Mouse (Mus musculus) megakaryocyte, embryonic 14.5 days (primary cell): ENCODE results near the gene Elavl2. TPM values are rescaled to one million over a fixed set of nuclear protein-coding genes. Genes with fewer than 3 reads are reported as not detected.

Experiments
- H3K27me3 ChIP-seq: replicated peaks from 2 replicates; pipeline ENCODE3; 2012; ENCODE audit warnings: inconsistent platforms
- H3K36me3 ChIP-seq: replicated peaks from 2 replicates; pipeline ENCODE3; 2012; ENCODE audit warnings: low read length, inconsistent platforms, mixed read lengths
- H3K4me1 ChIP-seq: 2 replicates; pipeline ENCODE4 v1.6.1; 2012; ENCODE audit warnings: inconsistent platforms
- H3K4me3 ChIP-seq: replicated peaks from 2 replicates; pipeline ENCODE3; 2012; ENCODE audit warnings: moderate library complexity, mild to moderate bottlenecking, inconsistent platforms
- H3K9me3 ChIP-seq: 2 replicates; pipeline ENCODE4 v1.6.1; 2012; ENCODE audit warnings: inconsistent platforms
- FLI1 ChIP-seq: IDR thresholded peaks from 2 replicates; pipeline ENCODE4 v1.6.1; 2012; ENCODE audit warnings: low read length, inconsistent platforms, mixed read lengths
- GATA1 ChIP-seq: IDR thresholded peaks from 3 replicates; pipeline ENCODE4 v1.6.1; 2012; ENCODE audit warnings: mixed read lengths, low read length, inconsistent platforms, borderline replicate concordance
- polyA plus RNA-seq: library from polyadenylated mRNA; stranded (reverse); fragments of >175 nt; gene quantifications from 2 replicates; pipeline ENCODE4 v1.2.3, GENCODE M21; 2012; ENCODE audit warnings: low replicate concordance; ENCODE audit not compliant: insufficient read depth

Gene Elavl2
- 0.10 TPM in 1 of 2 replicates, not detected in the other for polyA plus RNA-seq

- no peak within 1 kb of the TSS for H3K4me3 ChIP-seq
- no peaks in the 10 kb centered on the region for H3K4me1 ChIP-seq
- peaks cover 8% of the 10 kb centered on the region for H3K27me3 ChIP-seq
- H3K36me3 ChIP-seq, result no peaks in the 10 kb centered on the region
- TF ChIP-seq GATA1, result no peak
- no peak for TF ChIP-seq FLI1
- H3K9me3 ChIP-seq, result peaks cover 3% of the 10 kb centered on the region; the same call in 1 of the 2 replicates
Observed at GRCm38 (mm10) chr4:91400423-91400822, at the start of gene Elavl2. TSS of gene Elavl2 (minus strand) at chr4:91400785.

- peaks cover 3% of the 10 kb centered on the region; the same call in 1 of the 2 replicates for H3K9me3 ChIP-seq
- TF ChIP-seq FLI1, result no peak
- no peak for TF ChIP-seq GATA1
- no peaks in the 10 kb centered on the region for H3K36me3 ChIP-seq
- H3K4me3 ChIP-seq, result no peak overlapping the region
- no peaks in the 10 kb centered on the region for H3K27me3 ChIP-seq
- no peaks in the 10 kb centered on the region for H3K4me1 ChIP-seq
Observed at GRCm38 (mm10) chr4:91447887-91448286, 47.3 kb upstream of the Elavl2 start.

GRCm38 (mm10) chr4:91415582-91415981 is 15.0 kb upstream of the Elavl2 start:
- Histone ChIP-seq H3K4me1 (no peaks in the 10 kb centered on the region), H3K36me3 (no peaks in the 10 kb centered on the region), H3K27me3 (no peaks in the 10 kb centered on the region), H3K9me3 (0 out of 2 replicates have a peak, but pooled peaks cover 3% of the 10 kb centered on the region), H3K4me3 (no peak overlapping the region)
- TF ChIP-seq GATA1 (no peak), FLI1 (no peak)

GRCm38 (mm10) chr4:91405047-91405446 is 4.5 kb upstream of the Elavl2 start:
- TF ChIP-seq FLI1, result no peak
- no peak for TF ChIP-seq GATA1

GRCm38 (mm10) chr4:91399510-91400196 is 932 bp downstream of the Elavl2 start:
- Histone ChIP-seq H3K4me1 (no peaks in the 10 kb centered on the region), H3K4me3 (no peak overlapping the region), H3K9me3 (peaks cover 3% of the 10 kb centered on the region; the same call in 1 of the 2 replicates), H3K27me3 (peaks cover 8% of the 10 kb centered on the region), H3K36me3 (no peaks in the 10 kb centered on the region)
- TF ChIP-seq FLI1, result no peak

More at GRCm38 (mm10) chr4:91405047-91405446, 4.5 kb upstream of the Elavl2 start:
- Histone ChIP-seq H3K36me3 (no peaks in the 10 kb centered on the region), H3K4me1 (no peaks in the 10 kb centered on the region), H3K27me3 (peaks cover 4% of the 10 kb centered on the region), H3K4me3 (no peak overlapping the region), H3K9me3 (peaks cover 3% of the 10 kb centered on the region; the same call in 1 of the 2 replicates)

- no peak for TF ChIP-seq FLI1
- no peak for TF ChIP-seq GATA1
- no peak overlapping the region for H3K4me3 ChIP-seq
Observed at GRCm38 (mm10) chr4:91391987-91392598, 8.5 kb downstream of the Elavl2 start.

GRCm38 (mm10) chr4:91387701-91388100 is 12.9 kb downstream of the Elavl2 start:
- TF ChIP-seq GATA1 (no peak), FLI1 (no peak)
- Histone ChIP-seq H3K27me3 (no peaks in the 10 kb centered on the region), H3K36me3 (no peaks in the 10 kb centered on the region), H3K4me3 (no peak overlapping the region), H3K9me3 (no peaks in the 10 kb centered on the region), H3K4me1 (no peaks in the 10 kb centered on the region)

More at GRCm38 (mm10) chr4:91391987-91392598, 8.5 kb downstream of the Elavl2 start:
- Histone ChIP-seq H3K27me3 (no peaks in the 10 kb centered on the region), H3K4me1 (no peaks in the 10 kb centered on the region), H3K36me3 (no peaks in the 10 kb centered on the region), H3K9me3 (no peaks in the 10 kb centered on the region)

- no peaks in the 10 kb centered on the region for H3K36me3 ChIP-seq
- no peak overlapping the region for H3K4me3 ChIP-seq
- H3K27me3 ChIP-seq, result peaks cover 15% of the 10 kb centered on the region
- TF ChIP-seq GATA1 (no peak), FLI1 (no peak)
- no peaks in the 10 kb centered on the region for H3K9me3 ChIP-seq
- H3K4me1 ChIP-seq, result peaks cover 5% of the 10 kb centered on the region
Observed at GRCm38 (mm10) chr4:91381201-91381627, 19.4 kb downstream of the Elavl2 start.

GRCm38 (mm10) chr4:91380341-91381117 is 20.1 kb downstream of the Elavl2 start:
- Histone ChIP-seq H3K27me3 (peaks cover 17% of the 10 kb centered on the region), H3K4me1 (peaks cover 7% of the 10 kb centered on the region), H3K36me3 (no peaks in the 10 kb centered on the region), H3K4me3 (no peak overlapping the region), H3K9me3 (no peaks in the 10 kb centered on the region)
- TF ChIP-seq GATA1, result no peak
- no peak for TF ChIP-seq FLI1

GRCm38 (mm10) chr4:91379559-91379958 is 21.0 kb downstream of the Elavl2 start:
- Histone ChIP-seq H3K4me3 (no peak overlapping the region), H3K27me3 (peaks cover 27% of the 10 kb centered on the region), H3K4me1 (peaks cover 17% of the 10 kb centered on the region), H3K9me3 (no peaks in the 10 kb centered on the region; the same call in 1 of the 2 replicates), H3K36me3 (no peaks in the 10 kb centered on the region)
- no peak for TF ChIP-seq GATA1
- TF ChIP-seq FLI1, result no peak
